Mouse (Mus musculus) layer of hippocampus, adult 18-20 months (tissue): ENCODE results near the gene Ccdc8. TPM values are rescaled to one million over a fixed set of nuclear protein-coding genes. Genes with fewer than 3 reads are reported as not detected.

Experiments
- DNase-seq, 2 experiments: peaks; one replicate each; pipeline ENCODE4 v3.0.0; 2022; ENCODE audit warnings: low spot score in 2 of 2
- total RNA-seq, 2 experiments: library from RNA; stranded (reverse); gene quantifications; 2 replicates each; pipeline ENCODE4 v1.2.3; 2021

Gene Ccdc8
- total RNA-seq, 2 experiments from 2014 or later = 1.8 to 2.1 TPM

DNA sequence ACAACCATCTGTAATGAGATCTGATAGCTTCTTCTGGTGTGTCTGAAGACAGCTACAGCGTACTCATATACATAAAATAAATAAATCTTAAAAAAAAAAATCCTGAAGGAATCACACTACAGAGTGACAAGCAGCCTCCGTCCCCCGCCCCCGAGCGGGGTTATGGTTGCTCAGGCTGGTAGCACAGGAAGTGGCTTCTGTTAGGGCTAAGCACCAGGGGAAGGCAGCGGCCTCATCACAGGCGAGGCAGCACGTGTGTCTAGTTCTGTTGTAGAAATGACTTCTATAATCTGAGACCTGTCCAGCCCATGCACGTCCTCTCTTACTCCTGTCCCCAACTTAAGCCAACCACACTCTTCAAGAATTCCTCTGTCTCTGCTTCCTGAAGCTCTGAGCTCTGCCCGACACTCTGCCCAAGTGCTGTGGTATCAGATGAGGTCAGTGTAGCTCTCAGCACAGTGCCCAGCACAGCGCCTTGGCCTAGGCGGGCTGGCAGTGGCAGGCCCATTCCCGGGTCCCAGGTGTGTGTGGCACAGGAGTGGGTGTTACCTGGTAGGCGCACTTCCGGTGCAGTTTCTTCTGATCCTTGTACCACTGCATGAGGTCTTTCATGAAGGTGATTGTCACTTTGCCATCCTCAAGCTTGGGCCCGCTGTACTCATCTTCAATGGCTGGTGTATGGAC lies 17.0 kb downstream of the Ccdc8 start:
- DNase-seq = no peak

DNA sequence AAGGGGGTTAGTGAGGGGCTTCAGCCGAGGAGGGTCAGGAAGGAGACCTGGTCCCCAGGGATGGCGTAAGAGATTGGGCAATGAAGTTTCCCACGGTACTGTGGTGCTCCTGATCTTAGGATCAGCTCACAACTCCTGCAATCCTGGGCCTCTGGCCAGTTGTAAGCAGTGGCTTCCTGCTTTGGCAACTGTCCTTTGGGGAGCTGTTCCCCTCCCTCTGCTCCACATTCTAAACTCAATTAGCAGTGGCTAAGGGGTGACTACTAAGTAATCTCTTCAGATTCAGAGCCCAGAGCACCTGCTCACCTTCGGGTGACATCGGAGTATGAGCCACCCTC lies 17.5 kb downstream of the Ccdc8 start:
- DNase-seq = no peak

DNA sequence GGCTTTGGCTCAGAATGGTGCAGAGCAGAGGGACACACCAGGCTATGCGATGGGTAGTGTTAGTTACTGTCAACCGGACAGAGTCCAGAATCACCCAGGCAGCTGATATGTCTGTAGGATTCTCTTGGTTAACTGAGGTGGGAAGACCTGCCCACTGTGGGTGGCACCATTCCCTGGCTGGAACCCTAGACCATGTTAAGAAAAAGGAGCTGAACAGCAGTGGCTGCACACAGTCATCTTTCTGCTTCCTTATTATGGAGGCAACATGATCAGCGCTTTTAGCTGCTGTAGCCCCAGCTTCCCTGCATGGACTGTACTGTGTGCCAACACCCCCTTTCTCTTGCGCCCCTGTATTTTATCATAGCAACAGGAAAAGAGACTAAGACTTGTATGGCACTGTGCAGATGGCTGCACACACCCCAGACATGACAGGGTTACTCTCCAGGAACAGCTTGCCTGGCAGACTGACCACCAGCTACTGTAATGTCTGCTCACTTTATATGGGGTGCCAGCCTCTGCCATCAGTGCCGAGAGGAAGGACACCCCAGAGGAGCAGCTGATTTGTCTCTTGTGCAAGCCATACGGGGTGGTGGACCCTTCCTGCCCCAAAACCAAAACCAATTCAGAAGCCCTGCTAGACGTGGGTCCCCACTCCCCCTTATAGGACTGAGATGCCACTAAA lies 19.5 kb downstream of the Ccdc8 start:
- no peak for DNase-seq

DNA sequence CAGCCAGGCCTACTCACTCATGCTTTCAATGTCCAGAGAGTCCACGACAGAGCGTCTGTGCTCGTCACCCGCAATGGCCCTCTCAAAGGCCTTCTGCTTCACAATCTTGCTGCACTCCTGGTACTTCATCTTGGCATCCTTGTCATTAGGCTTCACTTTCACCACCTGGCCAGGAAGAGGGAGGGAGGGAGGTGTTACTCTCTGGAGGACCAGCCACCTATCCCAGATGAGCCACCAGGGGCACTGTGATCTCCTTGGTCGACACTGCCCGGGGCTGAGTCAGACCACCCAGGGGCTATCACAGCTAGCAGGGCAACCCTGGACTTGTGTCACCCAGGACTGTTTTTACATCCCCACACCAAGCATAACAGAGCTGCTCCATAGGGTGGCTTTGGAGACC lies 22.9 kb downstream of the Ccdc8 start:
- DNase-seq = no peak

DNA sequence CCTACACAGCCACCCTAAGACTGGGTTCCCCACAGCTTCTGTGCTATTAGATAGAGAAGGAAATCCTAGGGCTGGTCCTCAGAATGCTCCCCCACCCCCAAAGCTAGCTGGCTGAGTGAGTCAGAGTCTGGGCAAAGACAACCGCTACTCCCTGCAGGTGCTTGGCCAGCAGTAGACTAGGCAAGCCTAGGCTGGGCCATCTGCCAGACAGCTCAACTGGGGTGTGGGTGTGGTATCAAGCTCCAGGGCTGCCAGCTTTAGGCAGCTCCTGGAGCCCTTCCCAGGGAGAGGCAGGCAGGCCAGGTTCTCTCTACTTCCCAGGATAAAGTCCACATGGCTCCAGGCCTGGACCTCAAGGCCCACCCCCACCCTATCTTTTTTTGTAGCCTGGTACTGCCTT lies 24.5 kb downstream of the Ccdc8 start:
- peak; percentile 92 to 96 for DNase-seq

DNA sequence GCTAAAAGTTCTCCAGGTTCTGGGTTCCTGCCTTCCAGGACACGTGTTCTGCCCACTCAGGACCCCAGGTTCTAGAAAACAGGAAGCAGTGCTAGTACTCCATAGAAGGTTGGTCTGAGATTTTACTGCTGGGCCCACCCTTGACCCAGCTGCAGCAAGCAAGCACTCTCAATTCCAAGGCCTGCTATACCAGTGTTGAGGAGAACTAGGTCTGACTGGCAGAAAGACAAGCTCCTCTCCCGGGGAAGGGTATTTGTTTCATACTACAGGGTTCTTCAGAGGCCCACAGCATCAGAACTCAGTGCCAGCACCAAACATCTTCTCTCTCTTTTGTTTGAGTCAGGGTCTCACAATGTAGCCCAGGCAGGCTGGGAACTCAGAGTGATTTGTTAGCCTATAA lies 25.4 kb downstream of the Ccdc8 start:
- DNase-seq = no peak

DNA sequence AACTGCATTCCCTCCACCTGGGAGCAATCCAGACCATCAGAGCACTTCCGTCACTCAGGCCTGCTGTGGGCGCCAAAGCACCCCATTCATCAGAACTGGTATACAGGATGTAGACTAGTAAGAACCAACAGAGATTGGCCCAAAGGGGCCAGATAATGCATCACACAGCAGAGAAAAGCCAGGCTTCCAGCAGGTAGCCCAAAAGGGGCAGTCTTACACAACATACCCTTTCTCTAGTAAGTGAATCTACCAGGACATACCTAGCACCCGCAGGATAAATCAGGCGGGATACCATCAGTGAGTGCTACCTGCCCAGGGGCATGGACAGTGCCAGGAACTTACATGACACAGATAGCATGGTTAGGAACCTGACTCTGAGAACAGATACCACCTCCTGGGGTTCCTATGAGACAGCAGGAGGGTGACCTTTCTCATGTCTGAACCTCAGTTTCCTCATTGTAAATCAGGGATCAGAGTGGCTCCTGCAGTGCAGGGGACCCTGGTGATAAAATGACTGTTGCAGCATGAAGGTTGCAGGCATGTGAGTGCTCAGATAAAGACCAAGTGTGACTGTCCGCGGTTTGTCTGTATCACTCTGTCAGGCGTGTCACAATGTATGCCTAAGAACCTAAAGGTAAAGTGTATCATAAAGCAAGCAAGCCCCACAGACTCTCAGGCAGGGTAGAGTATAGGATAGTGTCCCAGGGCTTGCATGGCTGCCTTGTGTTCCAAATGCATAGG lies 27.1 kb downstream of the Ccdc8 start:
- DNase-seq = no peak

DNA sequence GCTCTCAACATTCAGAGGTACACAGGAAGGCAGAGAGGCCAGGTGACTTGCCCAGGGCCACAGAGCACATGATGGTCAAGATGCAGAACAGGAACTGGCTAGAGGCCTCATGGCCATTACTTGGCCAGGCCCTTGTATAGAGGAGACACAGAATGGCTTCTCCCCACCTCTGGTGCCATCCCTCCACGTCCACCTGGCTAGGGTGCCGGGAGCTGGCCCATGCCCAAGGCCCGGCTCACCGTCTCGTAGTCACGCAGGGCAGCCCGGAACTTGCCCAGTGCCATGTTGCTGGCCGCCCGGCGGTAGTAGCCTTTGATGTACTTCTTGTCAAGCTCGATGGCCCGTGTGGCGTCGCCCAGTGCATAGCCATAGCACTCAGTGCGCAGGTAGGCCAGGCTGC lies 29.7 kb downstream of the Ccdc8 start:
- DNase-seq = no peak

DNA sequence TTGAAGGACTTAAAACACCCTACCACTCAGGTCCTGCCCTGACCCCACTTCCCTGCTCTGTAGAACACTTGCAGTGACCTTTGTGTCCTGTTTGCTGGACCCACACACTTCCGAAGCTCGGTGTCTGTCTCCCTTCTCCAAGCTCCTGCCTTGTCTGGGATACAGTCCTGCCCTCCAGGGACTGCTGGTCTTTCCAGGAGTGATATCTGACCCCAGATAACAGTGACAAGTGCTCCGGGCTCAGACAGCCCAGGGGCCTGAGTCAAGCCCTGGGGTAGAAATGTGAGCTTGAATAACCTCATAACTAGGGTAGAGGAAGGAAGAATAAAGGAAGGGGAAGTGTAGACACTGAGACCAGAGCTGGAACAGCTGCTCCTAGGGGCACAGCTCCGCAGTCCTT lies 31.2 kb downstream of the Ccdc8 start:
- DNase-seq = no peak

DNA sequence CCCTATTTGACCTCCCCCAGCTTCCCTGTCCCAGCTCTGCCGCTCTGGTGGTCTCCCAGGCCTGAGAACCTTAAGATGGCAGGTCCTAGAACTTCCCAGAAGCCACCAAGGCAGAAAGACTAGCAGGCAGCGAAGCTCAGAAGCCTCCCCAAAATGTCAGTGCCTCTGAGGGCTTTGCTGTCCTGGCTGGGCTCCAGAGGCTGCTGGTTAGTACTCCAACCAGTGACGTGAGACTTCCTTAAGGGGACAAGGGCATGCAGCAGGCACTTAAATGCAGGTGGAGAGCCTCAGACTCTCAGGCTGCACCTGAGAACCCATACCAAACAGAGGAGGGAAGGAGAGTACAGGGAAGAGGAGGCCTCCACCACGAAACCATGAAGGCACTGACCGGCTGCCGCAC lies 31.6 kb downstream of the Ccdc8 start:
- no peak for DNase-seq

DNA sequence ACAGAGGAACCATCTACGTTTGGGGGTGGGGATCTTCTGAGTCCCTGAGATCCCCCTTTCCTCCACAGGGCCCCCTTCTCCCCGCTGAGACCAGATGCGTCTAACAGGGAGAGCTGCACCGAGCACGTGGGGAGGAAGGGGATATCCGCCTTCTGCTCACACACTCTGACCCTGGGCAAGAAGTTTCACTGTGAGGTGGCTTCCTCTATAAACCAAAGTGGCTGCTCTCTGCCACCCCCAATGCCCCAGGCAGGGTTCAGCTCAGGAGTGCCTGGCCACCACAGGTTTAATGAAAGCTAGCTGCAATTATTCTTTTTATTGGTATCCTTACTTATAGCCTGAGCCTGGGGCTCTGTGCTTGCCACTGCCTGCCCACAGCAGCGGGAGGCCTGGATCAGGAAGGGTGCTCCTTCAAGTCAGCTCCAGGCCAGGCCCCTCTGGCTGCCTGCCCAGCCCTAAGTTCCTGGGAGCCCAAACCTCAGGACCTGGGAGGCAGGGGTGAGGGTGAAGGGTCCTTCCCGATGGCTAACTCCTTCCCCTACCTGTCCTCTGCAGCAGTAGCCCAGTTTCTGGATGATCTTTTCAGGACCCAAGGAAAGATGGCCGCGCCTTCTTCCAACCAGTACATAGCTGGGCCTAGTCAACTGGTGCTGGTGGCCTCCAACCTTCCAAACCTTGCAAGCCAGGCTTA lies 32.5 kb downstream of the Ccdc8 start:
- no peak for DNase-seq

DNA sequence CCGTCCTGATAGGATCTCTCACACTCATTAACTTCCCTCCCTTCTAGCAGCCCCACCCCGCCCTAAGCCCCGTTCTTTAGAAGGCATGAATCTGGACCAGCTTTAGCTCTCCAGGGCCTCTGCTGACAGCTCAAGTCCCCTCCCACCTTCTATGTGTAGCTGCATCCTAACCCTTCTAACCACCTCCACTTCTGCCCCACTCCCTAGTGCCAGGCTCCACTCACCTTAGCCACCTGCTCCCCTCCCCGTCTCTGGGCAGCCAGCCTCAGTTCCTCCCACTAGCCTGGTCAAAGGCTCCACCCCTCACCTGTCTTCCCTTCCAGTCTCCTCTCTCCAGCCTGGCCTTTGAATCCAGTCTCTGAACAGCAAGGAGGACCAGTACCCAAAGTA lies 33.0 kb downstream of the Ccdc8 start:
- DNase-seq = no peak

DNA sequence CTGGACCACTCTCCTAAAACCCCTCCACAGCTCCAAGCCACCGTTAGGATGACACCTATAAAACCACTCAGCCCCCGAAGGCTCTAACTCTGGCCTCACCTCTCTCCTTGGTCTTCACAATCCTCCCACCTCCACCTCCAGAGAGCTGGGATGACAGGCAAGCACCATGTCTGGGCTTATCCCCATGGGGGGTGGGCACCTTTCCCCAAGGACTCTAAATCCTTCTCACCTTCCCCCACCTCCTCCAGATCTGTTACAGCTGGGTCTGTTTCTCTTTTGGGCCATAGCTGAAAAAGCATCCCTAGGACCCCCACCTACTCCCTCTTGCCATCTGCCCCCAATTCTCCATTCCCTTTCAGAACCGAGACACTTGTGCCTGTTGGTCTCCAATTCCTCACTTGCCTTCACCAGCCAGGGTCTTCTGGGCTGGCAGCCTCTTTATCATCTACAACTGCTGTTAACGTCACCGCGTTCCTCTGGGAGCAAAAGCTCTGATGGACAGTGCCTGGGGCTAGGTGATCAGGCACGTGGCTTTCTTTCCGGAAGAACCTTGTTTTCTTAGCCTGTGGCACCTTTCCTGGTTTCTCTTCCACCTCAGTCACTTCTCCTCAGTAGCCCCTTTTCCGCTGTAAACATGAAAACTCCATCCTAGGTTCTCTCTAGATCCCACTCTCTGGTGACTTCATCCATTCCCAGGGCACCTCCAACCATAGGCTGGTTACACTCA lies 33.6 kb downstream of the Ccdc8 start:
- no peak for DNase-seq

DNA sequence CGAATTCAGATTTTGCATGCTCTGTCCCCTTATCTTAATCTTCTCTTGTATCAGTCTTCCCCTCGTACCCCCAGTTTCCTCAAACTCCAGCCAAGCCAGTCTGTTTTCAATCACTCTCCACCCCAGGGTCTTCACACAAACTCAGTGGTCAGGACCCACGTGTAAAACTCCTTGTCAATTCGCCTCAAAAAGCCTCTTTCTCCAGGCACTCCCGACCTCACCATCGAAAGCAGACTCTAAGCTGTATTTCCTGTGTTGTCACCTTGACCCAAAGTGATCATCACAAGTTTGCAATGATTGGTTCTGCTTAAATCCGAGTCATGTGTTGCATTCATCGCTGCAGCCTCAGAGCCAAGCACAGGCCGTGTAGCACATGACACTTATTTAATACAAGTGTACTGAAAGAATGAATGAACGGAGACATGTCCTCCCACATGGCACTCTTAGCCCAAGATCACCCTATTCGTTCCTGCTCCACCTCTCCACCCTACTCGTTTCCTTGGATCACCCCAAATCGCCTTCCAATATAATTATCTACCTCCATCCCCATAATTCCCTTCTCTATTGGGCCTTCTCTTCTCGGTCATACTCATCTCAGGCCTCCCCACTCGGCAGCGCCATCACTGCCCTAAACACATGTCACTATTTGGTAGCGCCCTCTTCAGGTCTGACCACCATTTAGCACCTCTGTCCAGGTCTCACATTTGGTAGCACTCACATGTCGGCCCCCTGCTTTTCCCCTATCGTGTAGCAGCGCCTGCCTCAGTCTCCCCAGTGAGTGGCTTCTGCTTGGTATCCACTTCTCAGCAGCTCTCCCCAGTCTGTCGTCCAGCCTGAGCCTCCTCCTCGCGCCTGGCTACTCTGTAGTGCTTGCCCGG lies 34.4 kb downstream of the Ccdc8 start:
- peak; percentile 64 to 75 for DNase-seq

DNA sequence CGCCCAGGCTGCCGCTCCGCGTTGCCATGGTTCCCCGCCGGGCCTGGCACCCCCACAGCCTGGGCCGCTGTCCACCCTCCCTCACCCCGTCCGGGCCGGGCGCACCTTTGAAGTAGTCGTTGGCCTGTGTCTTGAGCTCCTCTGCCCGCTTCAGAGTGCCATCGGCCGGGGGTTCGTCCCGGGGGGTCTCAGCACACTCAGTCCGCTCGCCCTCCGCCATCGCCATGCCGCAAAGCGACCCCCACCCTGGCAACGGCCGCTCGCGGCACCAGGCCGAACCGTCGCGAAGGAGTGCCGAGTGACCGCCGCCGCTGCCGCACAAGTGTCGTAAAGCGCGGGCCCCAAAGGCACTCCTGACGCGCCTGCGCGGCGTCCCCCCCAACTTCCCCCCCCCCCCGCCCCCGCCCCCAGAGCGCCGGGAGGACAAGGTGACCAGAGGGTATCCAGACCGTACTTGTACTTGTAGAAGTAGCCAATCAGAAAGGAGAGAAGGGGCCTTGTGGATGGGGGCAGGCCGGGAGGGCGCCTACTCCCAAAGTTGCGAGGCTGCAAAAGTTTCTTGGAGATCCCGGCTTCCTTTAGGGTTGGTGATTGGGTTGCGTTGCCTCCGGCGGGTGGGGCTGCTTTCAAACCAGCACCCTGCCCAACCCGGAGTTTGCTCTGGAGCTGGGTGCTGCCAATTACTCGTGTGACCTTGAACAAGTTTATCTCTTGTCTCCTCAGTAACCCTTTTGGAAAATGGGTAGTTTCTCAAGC lies 35.3 kb downstream of the Ccdc8 start, which contains the start of gene Ppp5c:
Gene Ppp5c, minus strand, starts transcription at position 337 of the 756 bp plus-strand sequence.
- DNase-seq = peak; percentile 83 to 90

DNA sequence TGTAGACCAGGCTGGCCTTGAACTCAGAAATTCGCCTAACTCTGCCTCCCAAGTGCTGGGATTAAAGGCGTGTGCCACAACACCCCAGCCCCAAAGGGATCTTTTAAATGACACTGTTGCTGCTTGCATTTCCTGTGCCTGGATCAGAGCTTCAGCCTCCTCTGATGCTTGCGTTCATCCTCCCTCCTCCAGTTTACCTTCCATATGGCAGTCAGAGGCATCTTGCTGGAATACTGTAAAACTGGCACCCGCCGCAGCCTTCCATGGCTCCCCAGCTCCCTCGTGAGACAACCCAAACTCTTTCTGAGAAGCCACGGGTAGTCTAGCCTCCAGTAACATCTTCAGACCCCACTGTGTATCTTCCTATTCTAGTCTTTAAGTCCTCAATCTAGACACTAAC lies 36.4 kb downstream of the Ccdc8 start:
- DNase-seq = peak in 1 of 2 experiments; percentile 59

DNA sequence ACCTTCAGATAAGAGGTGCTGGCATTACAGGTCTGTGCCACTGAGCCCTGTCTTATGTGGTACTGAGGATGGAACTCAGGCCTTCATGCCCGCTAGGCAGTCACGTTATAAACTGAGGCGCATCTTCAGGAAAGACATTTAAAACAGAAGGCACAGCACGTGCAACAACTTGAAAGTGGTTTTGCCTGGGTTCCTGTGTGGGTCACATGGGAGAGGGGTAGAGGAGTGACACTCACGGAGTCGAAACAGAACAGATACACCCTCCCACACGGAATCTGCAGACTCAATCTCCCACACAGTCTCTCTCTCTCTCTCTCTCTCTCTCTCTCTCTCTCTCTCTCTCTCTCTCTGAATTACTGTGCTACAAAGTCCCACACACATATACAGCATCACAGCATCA lies 37.7 kb downstream of the Ccdc8 start:
- DNase-seq = peak; percentile 44 to 63

DNA sequence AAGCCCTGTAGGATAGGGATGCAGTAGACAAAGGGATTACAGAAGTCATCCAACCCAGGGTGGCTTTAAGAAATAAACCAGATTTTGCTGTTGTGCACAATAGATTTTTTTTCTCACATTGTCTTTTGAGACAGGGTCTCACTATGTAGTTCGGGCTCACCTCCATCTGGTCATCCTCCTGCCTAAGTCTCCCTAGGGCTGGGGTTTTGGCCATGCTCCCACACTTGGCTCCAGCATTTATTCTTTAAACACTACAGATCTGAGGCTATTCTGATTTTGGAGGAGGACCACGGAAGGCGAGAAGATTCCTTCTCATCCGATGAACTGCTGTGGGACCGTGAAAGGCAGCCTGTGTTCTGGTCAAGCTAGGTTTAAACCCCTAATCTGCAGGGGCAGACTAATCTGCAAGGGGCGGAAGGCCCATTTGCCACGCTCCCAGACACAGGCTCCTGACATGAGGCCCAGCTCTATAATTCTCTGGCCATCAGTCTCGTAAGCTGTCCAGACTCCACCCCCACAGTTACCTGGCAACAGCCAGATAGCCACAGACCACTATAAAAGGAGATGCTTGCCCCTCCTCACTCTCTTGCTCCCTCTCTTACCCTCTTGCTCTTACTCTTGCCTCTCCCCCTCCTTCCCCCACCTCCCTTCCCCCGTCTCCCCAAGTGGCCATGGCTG lies 45.6 kb downstream of the Ccdc8 start:
- DNase-seq = no peak

DNA sequence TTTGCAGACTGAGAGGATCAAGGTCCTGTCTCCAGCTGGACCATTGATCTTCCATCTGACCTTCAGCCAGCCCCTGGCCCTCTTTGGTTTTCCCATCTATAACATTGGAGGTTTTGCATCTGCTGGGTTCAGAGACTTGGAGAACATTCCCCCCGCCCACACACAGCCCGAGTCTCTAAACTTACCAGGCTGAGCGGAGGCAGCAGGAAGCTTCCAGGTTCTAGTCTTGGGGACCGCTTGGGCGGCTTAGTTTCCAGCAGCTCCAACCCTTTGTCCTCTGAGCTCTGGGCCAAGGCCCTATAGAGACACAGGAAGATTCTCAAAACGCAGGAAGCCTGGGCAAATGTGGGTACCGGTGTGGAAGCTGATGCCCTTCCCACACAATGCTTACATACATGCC lies 46.9 kb downstream of the Ccdc8 start:
- DNase-seq = no peak
